Mouse (Mus musculus) lung, adult 2 months (tissue): ENCODE measurements around the gene Slc6a13.

ENCODE experiments used
- CTCF ChIP-seq: fragments of 200-500 bp; IDR thresholded peaks from 2 replicates; pipeline ENCODE4 v1.5.1; 2011; ENCODE audit warnings: mild to moderate bottlenecking, low read length, control low read depth; ENCODE audit not compliant: insufficient read depth
- POLR2A ChIP-seq: fragments of 200-500 bp; IDR thresholded peaks from 2 replicates; pipeline ENCODE4 v1.6.1; 2011; ENCODE audit warnings: low read depth, mild to moderate bottlenecking, control low read depth, low read length, borderline replicate concordance; ENCODE audit errors: extremely low read depth

- TF ChIP-seq POLR2A (no peak), CTCF (no peak)
Measured at GRCm38 (mm10) chr6:121338519-121338896, 38.5 kb downstream of the Slc6a13 start.
